Mouse (Mus musculus) MN1 (cell line): ENCODE data around the gene Cnot1.

Source experiments
- DNase-seq: peaks from one replicate; pipeline ENCODE4 v3.0.0-alpha.2; 2016; ENCODE audit warnings: low spot score

Gene Cnot1

GRCm38 (mm10) chr8:95727625-95728024, 79.6 kb downstream of the Cnot1 start:
- no peak for DNase-seq

- peak; percentile 28 for DNase-seq
Measured at GRCm38 (mm10) chr8:95716546-95717335, 90.5 kb downstream of the Cnot1 start.

DNA sequence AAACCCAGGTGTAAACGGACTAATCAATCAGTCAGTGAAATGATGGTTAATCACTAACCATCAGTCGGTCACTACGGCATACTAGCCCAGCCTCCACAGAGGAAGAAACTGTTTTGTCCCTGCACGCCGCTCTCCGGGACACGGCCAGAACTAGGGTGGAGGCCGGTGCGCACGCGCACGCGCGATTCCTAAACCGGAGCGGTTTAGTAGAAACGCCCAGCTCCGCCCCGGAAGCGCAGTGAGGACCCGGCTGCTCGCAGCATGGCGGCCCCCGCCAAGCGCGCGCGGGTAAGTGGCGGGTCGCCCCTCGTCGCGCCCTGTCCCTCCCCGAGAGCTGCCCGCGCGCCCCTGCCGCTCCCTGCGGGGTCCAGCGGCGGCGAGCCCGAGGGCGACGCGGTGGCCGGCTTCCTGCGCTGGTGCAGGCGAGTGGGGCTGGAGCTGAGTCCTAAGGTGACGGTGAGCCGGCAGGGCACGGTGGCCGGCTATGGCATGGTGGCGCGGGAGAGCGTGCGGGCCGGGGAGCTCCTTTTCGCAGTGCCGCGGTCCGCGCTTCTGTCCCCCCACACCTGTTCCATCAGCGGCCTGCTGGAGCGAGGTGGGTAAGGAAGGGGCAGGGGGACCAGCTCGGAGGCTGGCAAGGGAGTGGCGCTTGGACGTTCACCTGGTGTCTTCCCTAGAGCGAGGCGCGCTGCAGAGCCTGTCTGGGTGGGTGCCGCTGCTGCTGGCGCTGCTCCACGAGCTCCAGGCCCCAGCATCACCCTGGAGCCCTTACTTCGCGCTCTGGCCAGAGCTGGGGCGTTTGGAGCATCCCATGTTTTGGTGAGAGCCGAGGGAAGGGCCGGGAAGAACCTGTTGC, 91.4 kb downstream of the Cnot1 start, which contains the start of gene Setd6:
Gene Setd6 (plus strand): TSS at position 206 of the 856 bp plus-strand sequence.
- DNase-seq: peak; percentile 91

GRCm38 (mm10) chr8:95714837-95715413, 92.3 kb downstream of the Cnot1 start:
- no peak for DNase-seq

DNA sequence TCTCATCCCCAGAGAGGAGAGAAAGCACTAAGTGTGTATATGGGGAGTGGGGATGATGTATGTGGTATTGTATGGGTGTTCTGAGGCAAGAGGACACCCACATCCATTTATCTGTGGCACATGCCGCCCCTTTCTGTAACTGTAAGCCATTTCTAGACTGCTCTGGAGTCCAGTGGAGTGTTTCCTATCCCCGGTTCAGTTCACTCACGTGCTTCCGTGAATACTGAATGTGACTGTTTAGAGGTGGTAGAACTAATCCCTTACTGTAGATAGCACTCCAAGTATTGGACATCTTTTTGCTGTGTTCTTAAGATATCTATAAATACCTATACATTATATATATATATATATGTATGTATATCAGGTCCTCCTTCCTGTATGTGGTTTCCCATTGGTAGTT, 92.9 kb downstream of the Cnot1 start:
- DNase-seq: no peak

DNA sequence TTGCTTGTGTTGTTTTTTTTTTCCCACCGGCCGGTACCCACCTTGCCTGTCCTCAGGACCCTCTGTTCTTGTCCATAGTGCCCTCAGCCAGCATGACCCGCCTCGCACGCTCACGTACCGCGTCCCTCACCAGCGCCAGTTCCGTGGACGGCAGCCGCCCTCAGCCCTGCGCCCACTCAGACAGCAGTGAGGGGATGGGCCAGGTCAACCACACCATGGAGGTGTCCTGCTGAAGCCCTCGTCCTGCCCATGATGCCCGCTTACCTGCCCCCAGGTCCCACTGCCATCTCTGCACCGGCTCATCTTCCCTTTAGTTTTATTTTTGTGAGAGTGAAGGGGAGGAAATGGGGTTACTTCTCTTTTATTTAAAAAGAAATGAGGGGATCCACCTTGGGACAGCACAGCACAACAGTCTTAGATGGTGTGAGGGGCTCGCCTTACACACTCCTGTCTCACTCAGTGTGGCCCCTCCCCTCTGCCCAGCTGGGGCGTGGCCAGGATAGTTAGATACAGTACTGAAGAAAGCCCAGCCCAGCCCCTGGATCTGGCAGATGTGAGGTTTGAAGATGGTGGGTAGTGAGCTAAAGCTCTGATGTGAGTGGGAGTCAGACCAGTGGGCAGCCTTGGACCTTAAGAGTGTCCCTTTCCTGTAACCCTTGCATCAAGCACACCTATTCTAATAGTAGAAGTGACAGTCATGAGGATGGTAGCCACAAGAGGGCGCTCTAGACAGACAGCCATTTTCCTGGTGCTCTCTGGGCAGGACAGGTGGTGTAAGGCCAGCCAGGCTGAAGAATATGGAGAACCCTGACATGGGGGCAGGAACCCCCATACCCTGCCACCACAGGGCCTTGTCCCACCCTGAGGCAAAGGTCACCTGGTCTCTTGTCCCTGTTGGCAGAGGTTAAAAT, 93.9 kb downstream of the Cnot1 start:
- peak; percentile 80 for DNase-seq

DNA sequence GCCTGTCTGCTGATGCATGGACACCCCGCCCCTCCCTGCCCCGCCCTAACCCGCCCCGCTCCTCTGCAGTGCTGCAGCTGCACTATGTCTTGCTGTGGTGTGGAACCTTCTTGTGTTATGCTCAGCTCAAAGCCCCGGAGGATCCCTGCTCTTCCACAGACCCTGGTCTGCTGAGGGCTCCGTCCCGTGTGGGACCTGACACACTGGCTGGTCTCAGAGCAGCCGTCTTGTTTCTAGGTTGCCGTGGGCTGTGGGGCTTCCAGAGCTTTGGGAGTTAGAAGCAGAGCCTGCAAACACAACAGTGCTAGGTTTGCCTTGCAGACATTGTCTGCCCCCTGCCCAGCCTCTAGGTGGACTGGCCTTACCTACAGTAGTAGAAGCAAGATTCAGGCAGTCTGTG, 94.9 kb downstream of the Cnot1 start:
- DNase-seq: no peak

- DNase-seq: no peak
Measured at GRCm38 (mm10) chr8:95711029-95711428, 96.2 kb downstream of the Cnot1 start.

GRCm38 (mm10) chr8:95709579-95709978, 97.7 kb downstream of the Cnot1 start:
- no peak for DNase-seq

- no peak for DNase-seq
Measured at GRCm38 (mm10) chr8:95704538-95704937, 102.7 kb downstream of the Cnot1 start.

GRCm38 (mm10) chr8:95703461-95704260, 103.6 kb downstream of the Cnot1 start:
- peak; percentile 75 for DNase-seq

DNA sequence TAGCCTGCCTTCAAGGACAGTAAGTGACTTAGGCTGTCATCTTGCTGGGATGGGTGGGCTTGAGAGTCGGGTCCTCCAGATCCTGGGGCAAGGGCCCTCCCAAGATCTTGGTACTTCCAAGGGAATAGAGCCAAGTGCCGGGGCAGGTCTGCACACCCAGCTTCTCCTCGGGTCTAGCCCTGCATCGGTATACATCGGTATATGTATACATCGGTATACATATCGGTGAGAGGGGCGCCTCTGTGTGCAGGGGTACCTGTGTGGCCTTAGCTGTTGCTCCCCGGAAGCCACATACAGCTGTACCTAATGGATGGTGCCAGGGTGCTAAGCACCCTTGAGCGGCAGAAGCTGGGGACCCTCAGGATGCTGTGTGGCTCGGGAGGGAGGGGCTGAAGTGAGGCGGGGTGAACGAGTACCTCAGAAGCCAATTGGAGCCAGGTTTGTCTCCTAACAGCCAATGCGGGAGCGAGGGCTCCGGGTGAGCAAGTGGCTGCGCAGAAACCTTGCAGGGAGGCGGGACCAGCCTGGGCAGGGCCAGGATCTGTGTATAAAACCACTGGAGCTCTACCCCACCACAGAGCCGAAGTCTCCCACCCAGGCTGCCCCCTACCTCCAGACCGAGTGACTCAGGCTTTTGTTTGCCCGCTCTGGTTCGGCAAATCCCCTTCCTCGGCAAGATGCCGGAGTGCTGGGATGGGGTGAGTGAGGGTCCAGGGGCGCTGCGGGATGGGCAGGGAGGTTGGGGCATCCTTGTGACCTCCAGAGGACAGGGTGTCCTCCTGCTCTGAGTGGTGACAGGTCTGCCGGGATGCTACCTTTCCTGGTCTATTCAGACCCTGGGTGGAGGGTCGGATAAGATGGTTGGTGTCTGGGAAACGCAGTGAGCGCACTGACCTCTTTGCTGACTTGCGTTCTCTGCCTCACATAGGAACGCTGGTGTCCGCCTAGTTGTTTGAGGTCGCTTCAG, 104.5 kb downstream of the Cnot1 start:
- DNase-seq: peak; percentile 93

- no peak for DNase-seq
Measured at GRCm38 (mm10) chr8:95701809-95702208, 105.5 kb downstream of the Cnot1 start.

GRCm38 (mm10) chr8:95700282-95700681, 107.0 kb downstream of the Cnot1 start:
- DNase-seq: peak; percentile 75

DNA sequence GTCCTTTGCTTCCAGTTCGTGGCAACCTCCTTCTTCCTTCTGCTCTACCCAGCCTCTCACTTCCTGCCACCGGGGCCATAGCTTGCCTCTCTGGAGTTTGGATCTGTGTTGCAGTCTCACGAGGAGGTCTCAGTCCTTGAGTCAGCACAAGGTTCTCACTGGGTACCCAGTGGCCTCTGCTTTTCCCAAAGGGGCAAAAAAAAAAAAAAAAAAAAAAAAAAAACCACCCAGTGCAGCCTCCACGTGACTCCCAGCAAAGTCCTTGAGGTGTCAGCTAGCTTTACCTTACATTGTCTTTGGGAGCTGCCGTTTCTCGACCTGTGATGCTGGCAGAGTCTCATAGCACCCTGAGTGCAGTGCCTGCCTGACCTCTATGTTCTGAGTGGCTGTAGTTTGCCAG, 109.1 kb downstream of the Cnot1 start:
- no peak for DNase-seq

DNA sequence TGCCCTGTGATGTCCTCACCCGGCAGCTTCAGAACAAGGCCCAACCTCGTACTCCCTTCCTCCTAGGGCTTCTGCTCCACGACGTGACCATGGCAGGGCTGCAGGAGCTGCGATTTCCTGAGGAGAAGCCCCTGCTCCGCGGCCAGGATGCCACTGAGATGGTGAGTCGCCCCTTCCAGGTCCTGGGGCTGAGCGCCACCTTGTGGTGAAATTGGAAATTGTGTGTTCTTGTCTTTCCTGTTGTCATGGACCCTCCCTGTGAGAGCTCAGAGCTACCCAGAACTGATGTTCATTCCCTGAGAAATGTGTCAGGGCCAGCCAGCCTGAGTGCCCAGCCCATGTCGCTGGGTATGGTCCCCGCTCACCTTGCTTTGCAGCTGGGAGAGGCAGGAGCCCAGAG, 110.1 kb downstream of the Cnot1 start:
- peak; percentile 92 for DNase-seq

DNA sequence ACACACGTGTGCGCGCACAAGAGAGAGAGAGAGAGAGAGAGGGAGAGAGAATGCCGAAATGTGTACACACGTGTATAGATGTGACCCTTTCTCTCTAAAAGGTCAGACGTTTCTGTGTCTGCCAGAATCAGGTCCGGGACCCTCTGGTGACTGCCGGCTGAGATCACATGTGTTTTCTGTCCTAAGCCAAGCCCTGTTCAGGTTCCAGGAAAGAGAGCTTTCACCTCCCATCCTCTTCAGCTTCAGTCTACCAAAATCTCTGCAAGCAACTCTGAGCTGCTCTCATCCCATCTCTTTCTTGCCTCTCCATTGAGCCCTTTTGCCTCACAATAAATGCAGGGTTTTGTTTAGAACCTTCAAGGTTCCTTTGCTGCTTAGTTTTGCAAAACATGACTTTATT, 110.6 kb downstream of the Cnot1 start:
- no peak for DNase-seq

DNA sequence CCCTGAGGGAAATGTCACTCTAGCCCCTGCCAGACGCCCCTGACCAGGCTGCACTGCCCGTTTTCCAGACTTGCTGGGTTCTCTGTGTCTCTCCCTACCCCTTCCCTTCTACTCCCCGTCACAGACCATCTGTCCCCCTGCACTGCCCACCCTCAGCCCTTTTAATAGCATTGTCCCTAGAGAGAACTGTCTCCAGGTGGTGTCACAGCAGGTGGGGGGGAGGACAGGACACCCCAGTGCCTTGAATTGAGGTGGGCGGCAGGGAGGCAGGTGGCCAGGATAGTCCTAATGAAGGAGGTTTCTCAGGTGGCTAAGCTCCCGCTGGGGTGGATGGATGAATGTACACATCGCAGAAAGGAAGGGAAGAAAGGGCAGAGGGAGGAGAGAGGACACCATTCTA, 112.6 kb downstream of the Cnot1 start:
- no peak for DNase-seq

DNA sequence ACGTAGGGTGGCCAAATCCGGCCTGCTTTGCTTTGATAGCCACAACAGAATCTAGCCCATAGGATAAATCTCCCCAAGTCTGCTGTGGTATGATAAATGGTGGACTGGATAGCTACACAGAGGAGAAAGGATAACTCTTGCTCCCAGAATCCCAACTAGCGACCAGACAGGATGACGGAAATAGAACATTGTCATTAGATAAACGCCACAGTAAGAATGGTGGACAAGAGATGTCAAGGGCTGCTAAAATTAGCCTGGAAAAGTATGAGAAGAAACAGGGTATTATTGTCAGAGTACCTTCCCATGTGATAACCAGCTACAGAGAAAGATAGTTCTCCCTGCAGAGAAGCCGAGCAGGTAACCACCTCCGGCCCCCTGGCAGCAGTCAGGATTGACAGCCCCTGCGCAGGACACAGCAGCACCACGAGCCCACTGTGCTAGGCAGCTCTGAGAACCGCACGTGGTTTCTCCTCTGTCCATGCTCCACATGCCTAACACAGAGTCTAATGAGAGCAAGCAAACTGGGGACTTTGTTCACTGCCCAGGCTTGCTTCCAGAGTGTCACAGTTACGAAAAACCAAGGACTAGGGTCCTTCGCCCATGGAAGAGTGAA, 116.2 kb downstream of the Cnot1 start:
- DNase-seq: no peak
